In genomic region chr9:111166612-111167011, GRCm38 (mm10) we compare ENCODE assay signal across 23 mouse cellular contexts. TPM values are rescaled to one million over a fixed set of nuclear protein-coding genes. Genes with fewer than 3 reads are reported as not detected.
DNase-seq lines count a peak whose midpoint lies in the region; ATAC-seq and TF ChIP-seq lines count a peak whose summit lies in the region.
"Had no signal": no experiment of that assay in that cellular context is flagged by ENCODE, and none has a peak within 500 bp of the region (broad histone marks: within the 10 kb centered on the region; RNA-seq: fewer than 3 reads in every experiment).

No protein-coding gene starts in this region.

- no peak overlapping the region for H3K9ac ChIP-seq in forebrain, embryonic 14.5 days (ENCODE audit: low read length)
- no peak overlapping the region for H3K9ac ChIP-seq in heart, embryonic 16.5 days (ENCODE audit: low read length)
- no peak overlapping the region for H3K9ac ChIP-seq in liver, embryonic 13.5 days
- H3K9ac ChIP-seq in liver, postnatal 0 days (replicated peaks): no peak overlapping the region
- H3K9ac ChIP-seq: forebrain, embryonic 13.5 days; kidney, embryonic 15.5 days; limb, embryonic 12.5 days; midbrain, embryonic 15.5 days; neural tube, embryonic 12.5 days had no signal

- WGBS in forebrain, embryonic 14.5 days: 67% methylated on average over 4 of the region's 4 CpGs
- 81% methylated on average over 4 of the region's 4 CpGs for WGBS in forebrain, embryonic 10.5 days
- WGBS in heart, embryonic 16.5 days: 36% methylated on average over 4 of the region's 4 CpGs
- 38% methylated on average over 4 of the region's 4 CpGs for WGBS in liver, embryonic 13.5 days (ENCODE audit: insufficient replicate concordance)
- WGBS in liver, postnatal 0 days (ENCODE audit: insufficient replicate concordance): 49% methylated on average over 4 of the region's 4 CpGs

- DNase-seq in forebrain, embryonic 14.5 days (ENCODE audit: low spot score): no peak
- no peak for DNase-seq in forebrain, embryonic 10.5 days (ENCODE audit: extremely low spot score, low spot score)
- DNase-seq in heart, postnatal 36 days: no peak
- no peak for DNase-seq in liver, embryonic 13.5 days
- no peak for DNase-seq in liver, postnatal 0 days
- peak; percentile 51 for DNase-seq in yolk sac, embryonic 10.5 days (ENCODE audit: low spot score)
- no peak for DNase-seq in lung, postnatal 25 days (ENCODE audit: low spot score)
- DNase-seq: adrenal gland, postnatal 36 days; cerebellum, adult 11-12 months; cerebellum, postnatal 10 days; heart, postnatal 10 days; kidney, postnatal 36 days; lung, adult 18-20 months; lung, postnatal 10 days; thymus, postnatal 14 days had no signal

- no peak for TF ChIP-seq EP300 in liver, postnatal 0 days (IDR thresholded peaks at IDR 0.05; ENCODE audit: low read depth)

- no peak overlapping the region for H3K4me3 ChIP-seq in forebrain, embryonic 14.5 days (ENCODE audit: low read depth, low read length)
- no peak overlapping the region for H3K4me3 ChIP-seq in forebrain, embryonic 10.5 days
- H3K4me3 ChIP-seq in heart, embryonic 16.5 days (ENCODE audit: low read length): no peak overlapping the region
- no peak overlapping the region for H3K4me3 ChIP-seq in liver, embryonic 13.5 days (replicated peaks)
- no peak overlapping the region for H3K4me3 ChIP-seq in liver, postnatal 0 days (ENCODE audit: low read depth, low read length)
- H3K4me3 ChIP-seq: forebrain, embryonic 13.5 days; kidney, embryonic 15.5 days; limb, embryonic 12.5 days; midbrain, embryonic 15.5 days; neural tube, embryonic 12.5 days had no signal

- no peak for ATAC-seq in forebrain, embryonic 14.5 days
- ATAC-seq in heart, embryonic 16.5 days (replicated peaks; ENCODE audit: extremely low read depth, insufficient read depth, low FRiP score): no peak
- peak; percentile 36; the same call in 1 of the 2 replicates for ATAC-seq in liver, embryonic 13.5 days (ENCODE audit: low read depth)
- no peak for ATAC-seq in liver, postnatal 0 days
- ATAC-seq: forebrain, embryonic 13.5 days; hindbrain, postnatal 0 days; intestine, embryonic 16.5 days; midbrain, embryonic 15.5 days had no signal

- no peaks in the 10 kb centered on the region for H3K36me3 ChIP-seq in forebrain, embryonic 14.5 days (ENCODE audit: control insufficient read depth, insufficient read depth, low read length)
- peaks cover 17% of the 10 kb centered on the region for H3K36me3 ChIP-seq in forebrain, embryonic 10.5 days (replicated peaks)
- peaks cover 11% of the 10 kb centered on the region for H3K36me3 ChIP-seq in heart, embryonic 16.5 days (ENCODE audit: control insufficient read depth, insufficient read depth)
- peaks cover 6% of the 10 kb centered on the region; the same call in 1 of the 2 replicates for H3K36me3 ChIP-seq in liver, embryonic 13.5 days
- peaks cover 12% of the 10 kb centered on the region for H3K36me3 ChIP-seq in liver, postnatal 0 days (replicated peaks; ENCODE audit: insufficient read depth, low read length)
- H3K36me3 ChIP-seq: midbrain, embryonic 15.5 days had no signal

- intact Hi-C loops in heart, postnatal 36 days (cut with DNase I): no loop called here

- no peaks in the 10 kb centered on the region for H3K9me3 ChIP-seq in forebrain, embryonic 14.5 days (replicated peaks; ENCODE audit: control insufficient read depth, low read length)
- H3K9me3 ChIP-seq in forebrain, embryonic 10.5 days: no peaks in the 10 kb centered on the region
- no peaks in the 10 kb centered on the region for H3K9me3 ChIP-seq in heart, embryonic 16.5 days (replicated peaks; ENCODE audit: control insufficient read depth, low read length)
- H3K9me3 ChIP-seq in liver, embryonic 13.5 days (replicated peaks): no peaks in the 10 kb centered on the region
- H3K9me3 ChIP-seq in liver, postnatal 0 days (ENCODE audit: low read length): no peaks in the 10 kb centered on the region
- H3K9me3 ChIP-seq: forebrain, embryonic 13.5 days; kidney, embryonic 15.5 days; limb, embryonic 12.5 days; midbrain, embryonic 15.5 days; neural tube, embryonic 12.5 days had no signal

- no peak overlapping the region for H3K4me2 ChIP-seq in forebrain, embryonic 14.5 days (ENCODE audit: low read length)
- no peak overlapping the region for H3K4me2 ChIP-seq in heart, embryonic 16.5 days (ENCODE audit: low read depth, low read length)
- H3K4me2 ChIP-seq in liver, embryonic 13.5 days: no peak overlapping the region
- no peak overlapping the region for H3K4me2 ChIP-seq in liver, postnatal 0 days (ENCODE audit: low read depth, low read length)
- H3K4me2 ChIP-seq: forebrain, embryonic 13.5 days; kidney, embryonic 15.5 days; limb, embryonic 12.5 days; midbrain, embryonic 15.5 days; neural tube, embryonic 12.5 days had no signal

- no peaks in the 10 kb centered on the region; the same call in 1 of the 2 replicates for H3K4me1 ChIP-seq in forebrain, embryonic 14.5 days (ENCODE audit: control insufficient read depth, insufficient read depth, low read length)
- H3K4me1 ChIP-seq in forebrain, embryonic 10.5 days: 0 out of 2 replicates have a peak, but pooled peaks cover 4% of the 10 kb centered on the region
- peaks cover 17% of the 10 kb centered on the region for H3K4me1 ChIP-seq in heart, embryonic 16.5 days (ENCODE audit: control insufficient read depth, insufficient read depth, low read length)
- peaks cover 15% of the 10 kb centered on the region for H3K4me1 ChIP-seq in liver, embryonic 13.5 days (replicated peaks)
- peaks cover 5% of the 10 kb centered on the region; the same call in 1 of the 2 replicates for H3K4me1 ChIP-seq in liver, postnatal 0 days (ENCODE audit: insufficient read depth)
- H3K4me1 ChIP-seq: midbrain, embryonic 15.5 days; neural tube, embryonic 12.5 days had no signal

- no peaks in the 10 kb centered on the region for H3K27me3 ChIP-seq in forebrain, embryonic 14.5 days (replicated peaks; ENCODE audit: control insufficient read depth, insufficient read depth, low read length)
- no peaks in the 10 kb centered on the region for H3K27me3 ChIP-seq in forebrain, embryonic 10.5 days (ENCODE audit: poor library complexity, severe bottlenecking)
- no peaks in the 10 kb centered on the region for H3K27me3 ChIP-seq in heart, embryonic 16.5 days (ENCODE audit: control insufficient read depth, insufficient read depth, low read length)
- H3K27me3 ChIP-seq in liver, embryonic 13.5 days: no peaks in the 10 kb centered on the region
- no peaks in the 10 kb centered on the region for H3K27me3 ChIP-seq in liver, postnatal 0 days (ENCODE audit: insufficient read depth, low read length)
- H3K27me3 ChIP-seq: forebrain, embryonic 13.5 days; kidney, embryonic 15.5 days; limb, embryonic 12.5 days; midbrain, embryonic 15.5 days; neural tube, embryonic 12.5 days had no signal

- no peak for TF ChIP-seq CTCF in liver, postnatal 0 days (IDR thresholded peaks at IDR 0.05; ENCODE audit: low read depth)

- H3K27ac ChIP-seq in forebrain, embryonic 14.5 days (ENCODE audit: low read depth, low read length): 0 out of 2 replicates have a peak overlapping the region, but pooled peaks have one; percentile 9
- no peak overlapping the region for H3K27ac ChIP-seq in forebrain, embryonic 10.5 days
- peak overlapping the region; percentile 53 for H3K27ac ChIP-seq in heart, embryonic 16.5 days (ENCODE audit: low read length)
- no peak overlapping the region for H3K27ac ChIP-seq in liver, embryonic 13.5 days
- no peak overlapping the region for H3K27ac ChIP-seq in liver, postnatal 0 days (ENCODE audit: low read depth)
- H3K27ac ChIP-seq: forebrain, embryonic 13.5 days; hindbrain, postnatal 0 days; kidney, embryonic 15.5 days; limb, embryonic 12.5 days; midbrain, embryonic 15.5 days; neural tube, embryonic 12.5 days had no signal

RNA-seq across cellular contexts. Expression of gene Lrrfip2, which starts 49.2 kb away (rescaled TPM):
- 41.9 and 45.2 TPM in 2 replicates for polyA plus RNA-seq in forebrain, embryonic 14.5 days (2014; fragmentation: Nextera tagmentation; extraction: Ambion mirVana)
- polyA plus RNA-seq in forebrain, embryonic 10.5 days (2016; fragmentation: Nextera tagmentation; extraction: Ambion mirVana): 41.8 and 42.1 TPM in 2 replicates
- 74.8 and 76.9 TPM in 2 replicates for polyA plus RNA-seq in heart, embryonic 16.5 days (2015; fragmentation: Nextera tagmentation; extraction: Ambion mirVana)
- 10 to 100 TPM; 93.5 to 97.6 TPM for total RNA-seq in heart, postnatal 36 days (2021)
- 20.8 and 25.2 TPM in 2 replicates for polyA plus RNA-seq in liver, embryonic 13.5 days (2015; fragmentation: Nextera tagmentation; extraction: Ambion mirVana)
- polyA plus RNA-seq in liver, postnatal 0 days (2015; fragmentation: Nextera tagmentation; extraction: Ambion mirVana): 18.4 and 18.5 TPM in 2 replicates

Comparison
In these comparisons a context has a peak if more than half of its experiments do, and no peak if none do; other contexts are left out.
1. H3K27ac ChIP-seq: peak in forebrain, embryonic 14.5 days (single experiment) and heart, embryonic 16.5 days (single experiment); none in forebrain, embryonic 10.5 days (single experiment), liver, embryonic 13.5 days (single experiment) and liver, postnatal 0 days (single experiment).